Mouse (Mus musculus): ENCODE results near the gene Vps35.

The Vps35 gene

GRCm38 (mm10) chr8:85299434-85300077, at the start of gene Vps35, which contains the start of gene Orc6:
TSS of gene Vps35 (minus strand) at chr8:85299802.
TSS of gene Orc6 (plus strand) at chr8:85299632.
- in situ Hi-C loops (cut with MboI, MseI), result no loop called here

- in situ Hi-C loops (cut with MboI, MseI), result no loop called here
These were observed 40.4 kb upstream of the Vps35 start for GRCm38 (mm10) chr8:85339871-85340573.

GRCm38 (mm10) chr8:85337681-85338080, 38.1 kb upstream of the Vps35 start:
- in situ Hi-C loops (cut with MboI, MseI), result no loop called here

- in situ Hi-C loops (cut with MboI, MseI), result no loop called here
These were observed 36.8 kb upstream of the Vps35 start for GRCm38 (mm10) chr8:85336211-85336933.

- in situ Hi-C loops (cut with MboI, MseI), result no loop called here
These were observed 35.5 kb upstream of the Vps35 start for GRCm38 (mm10) chr8:85335105-85335504.

GRCm38 (mm10) chr8:85329506-85329905, 29.9 kb upstream of the Vps35 start:
- in situ Hi-C loops (cut with MboI, MseI), result no loop called here

GRCm38 (mm10) chr8:85327036-85327435, 27.4 kb upstream of the Vps35 start:
- in situ Hi-C loops (cut with MboI, MseI), result no loop called here

GRCm38 (mm10) chr8:85323084-85323483, 23.5 kb upstream of the Vps35 start:
- in situ Hi-C loops (cut with MboI, MseI), result no loop called here

GRCm38 (mm10) chr8:85321981-85322380, 22.4 kb upstream of the Vps35 start:
- in situ Hi-C loops (cut with MboI, MseI), result no loop called here

GRCm38 (mm10) chr8:85318534-85318933, 18.9 kb upstream of the Vps35 start:
- in situ Hi-C loops (cut with MboI, MseI), result no loop called here

- in situ Hi-C loops (cut with MboI, MseI), result no loop called here
These were observed 13.4 kb upstream of the Vps35 start for GRCm38 (mm10) chr8:85313036-85313435.

- in situ Hi-C loops (cut with MboI, MseI), result no loop called here
These were observed 12.1 kb upstream of the Vps35 start for GRCm38 (mm10) chr8:85311743-85312142.

GRCm38 (mm10) chr8:85308564-85308963, 9.0 kb upstream of the Vps35 start:
- in situ Hi-C loops (cut with MboI, MseI), result no loop called here

GRCm38 (mm10) chr8:85303531-85303930, 3.9 kb upstream of the Vps35 start:
- in situ Hi-C loops (cut with MboI, MseI), result no loop called here

- in situ Hi-C loops (cut with MboI, MseI), result no loop called here
These were observed 3.3 kb upstream of the Vps35 start for GRCm38 (mm10) chr8:85302931-85303330.

GRCm38 (mm10) chr8:85301941-85302340, 2.3 kb upstream of the Vps35 start:
- in situ Hi-C loops (cut with MboI, MseI), result no loop called here

GRCm38 (mm10) chr8:85298600-85299433, 785 bp downstream of the Vps35 start:
- in situ Hi-C loops (cut with MboI, MseI), result no loop called here

- in situ Hi-C loops (cut with MboI, MseI), result no loop called here
These were observed 12.8 kb downstream of the Vps35 start for GRCm38 (mm10) chr8:85286846-85287245.

- in situ Hi-C loops (cut with MboI, MseI), result no loop called here
These were observed 72.3 kb downstream of the Vps35 start for GRCm38 (mm10) chr8:85227297-85227696.

GRCm38 (mm10) chr8:85225688-85226087, 73.9 kb downstream of the Vps35 start, which contains the start of gene Olfr371:
TSS of gene Olfr371 (plus strand) at chr8:85225988.
- in situ Hi-C loops (cut with MboI, MseI), result no loop called here

GRCm38 (mm10) chr8:85220992-85221391, 78.6 kb downstream of the Vps35 start:
- in situ Hi-C loops (cut with MboI, MseI), result no loop called here

- in situ Hi-C loops (cut with MboI, MseI), result no loop called here
These were observed 79.4 kb downstream of the Vps35 start for GRCm38 (mm10) chr8:85220220-85220619.

Measured in T-helper 2 cell (primary cell).